Mouse (Mus musculus): ENCODE measurements at regions not wholly inside any gene's neighbourhood (a gene's known extent, or its start where the extent isn't known, plus 50 kb on each side); places are given as distances from the start of the nearest gene placed in this dataset.

- H3K9ac ChIP-seq (ENCODE audit: low read depth, low read length): no peak overlapping the region
- H3K4me1 ChIP-seq (ENCODE audit: control insufficient read depth, low read depth, low read length): no peaks in the 10 kb centered on the region
- H3K4me2 ChIP-seq (ENCODE audit: low read depth, low read length): no peak overlapping the region
- no peaks in the 10 kb centered on the region for H3K9me3 ChIP-seq (replicated peaks; ENCODE audit: control insufficient read depth, low read length)
- no peak overlapping the region for H3K27ac ChIP-seq (ENCODE audit: low read length)
- no peak overlapping the region for H3K4me3 ChIP-seq (ENCODE audit: low read depth, low read length)
- 36% methylated on average over 4 of the region's 4 CpGs for WGBS (ENCODE audit: insufficient replicate concordance)
- H3K36me3 ChIP-seq (ENCODE audit: control insufficient read depth, insufficient read depth): no peaks in the 10 kb centered on the region
- ATAC-seq (ENCODE audit: low read depth): no peak
- no peaks in the 10 kb centered on the region for H3K27me3 ChIP-seq (ENCODE audit: control insufficient read depth, insufficient read depth, low read depth, low read length)
Observed at GRCm38 (mm10) chr7:138153455-138154167, 243.9 kb downstream of the Tcerg1l start.

All from liver, embryonic 16.5 days (tissue).